Mouse (Mus musculus) adrenal gland, postnatal 36 days (tissue): ENCODE measurements around the gene Frmd4b. TPM values are rescaled to one million over a fixed set of nuclear protein-coding genes. Genes with fewer than 3 reads are reported as not detected.

Source experiments
- DNase-seq, 2 experiments: peaks; one replicate each; pipeline ENCODE4 v3.0.0; 2021; ENCODE audit warnings: mixed read lengths in 1 of 2
- total RNA-seq, 2 experiments: library from RNA; stranded (reverse); gene quantifications; 2 replicates each; pipeline ENCODE4 v1.2.3; 2021

The Frmd4b gene
- total RNA-seq, 2 experiments from 2014 or later, result 18.3 to 22.1 TPM

- peak in 1 of 2 experiments; percentile 16 for DNase-seq
Measured at GRCm38 (mm10) chr6:97258489-97258888, 358.9 kb downstream of the Frmd4b start.

GRCm38 (mm10) chr6:97252711-97253221, 364.6 kb downstream of the Frmd4b start, which contains the start of gene Lmod3:
Gene Lmod3 (minus strand): TSS chr6:97252759.
- no peak for DNase-seq

- no peak for DNase-seq
Measured at GRCm38 (mm10) chr6:97252086-97252485, 365.3 kb downstream of the Frmd4b start.

GRCm38 (mm10) chr6:97250966-97251365, 366.4 kb downstream of the Frmd4b start:
- DNase-seq, result peak; percentile 55 to 70

- DNase-seq, result no peak
Measured at GRCm38 (mm10) chr6:97245200-97245599, 372.1 kb downstream of the Frmd4b start.

GRCm38 (mm10) chr6:97242522-97242921, 374.8 kb downstream of the Frmd4b start:
- no peak for DNase-seq

GRCm38 (mm10) chr6:97240092-97240491, 377.2 kb downstream of the Frmd4b start:
- DNase-seq, result no peak

GRCm38 (mm10) chr6:97239360-97239759, 378.0 kb downstream of the Frmd4b start:
- DNase-seq, result no peak

Other genes with a start within 250 kb of the Frmd4b start
- 10 to 100 TPM in 1 of 2 experiments, 1 to 10 TPM in 1; 9.4 to 10.2 TPM for gene Mitf, start 189.5 kb upstream of the Frmd4b start, total RNA-seq